Mouse (Mus musculus) cerebellum, adult 11 months (tissue): ENCODE data around the gene Ogdh.
"Not testable (repeated sequence)": the region's sequence is repeated elsewhere in the genome, so short reads cannot be mapped to it uniquely, and the experiment has no call there.

Experiments
- DNase-seq: peaks from one replicate; pipeline ENCODE4 v3.0.0; 2022

Gene Ogdh

DNA sequence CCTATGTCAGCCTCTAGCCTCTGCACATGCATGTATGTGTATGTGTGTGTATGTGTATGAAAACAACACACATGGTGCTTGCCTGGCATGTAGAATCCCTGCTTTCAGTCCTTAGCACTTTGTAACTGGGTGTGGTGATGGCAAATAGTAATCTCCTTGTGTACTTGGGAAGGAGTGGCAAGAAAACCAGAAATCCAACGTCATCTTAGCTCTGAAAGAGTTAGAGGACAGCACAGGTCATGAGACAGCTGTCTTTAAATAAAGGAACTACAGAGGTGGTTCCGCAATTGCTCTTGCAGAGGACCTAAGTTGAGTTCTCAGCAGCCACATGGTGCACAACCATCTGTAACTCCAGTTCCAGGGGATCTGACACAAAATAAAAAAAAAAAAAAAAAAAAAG is 8.0 kb downstream of the Ogdh start:
- DNase-seq = no peak

DNA sequence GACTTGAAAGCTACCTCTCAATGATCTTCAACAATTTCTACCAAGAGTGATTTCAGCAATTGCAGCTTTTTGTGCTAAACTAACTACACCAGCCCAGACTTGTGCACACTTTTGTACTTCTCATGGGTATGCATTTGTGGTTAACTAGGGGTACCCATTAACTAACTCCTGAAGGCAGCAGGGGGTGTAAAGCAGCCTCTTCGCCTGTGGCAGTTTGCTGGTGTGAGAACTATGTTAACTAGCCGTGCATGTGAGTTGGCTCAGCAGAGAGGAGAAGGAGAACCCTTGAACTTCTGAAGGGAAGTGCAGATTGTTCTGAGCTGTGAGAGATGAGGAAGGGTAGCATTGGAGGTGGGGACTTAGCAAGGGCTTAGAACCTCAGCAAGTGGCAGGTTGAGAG is 11.4 kb downstream of the Ogdh start:
- DNase-seq = no peak

DNA sequence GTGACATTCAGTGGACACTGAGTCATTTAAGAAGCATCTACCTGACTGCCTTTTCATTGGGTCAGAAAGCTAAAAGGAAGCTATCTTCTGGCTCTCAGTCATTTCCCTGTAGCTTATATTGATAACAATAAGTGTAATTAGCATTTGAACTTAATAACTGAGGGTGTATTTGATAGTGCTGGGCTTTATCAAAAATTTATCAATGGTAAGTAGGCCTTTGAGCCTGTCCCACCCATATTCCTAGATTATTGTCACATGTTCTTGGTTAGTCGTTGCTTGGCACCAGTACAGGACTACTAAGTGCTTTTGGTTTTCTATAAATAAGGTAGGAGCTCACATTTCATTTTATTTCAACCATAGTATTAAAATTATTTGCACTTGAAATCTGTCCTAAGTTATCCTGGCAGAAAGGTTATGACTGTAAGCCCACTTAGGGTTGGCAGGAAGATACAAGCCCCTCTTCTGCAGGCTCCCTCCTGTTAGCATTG is 14.6 kb downstream of the Ogdh start:
- no peak for DNase-seq

DNA sequence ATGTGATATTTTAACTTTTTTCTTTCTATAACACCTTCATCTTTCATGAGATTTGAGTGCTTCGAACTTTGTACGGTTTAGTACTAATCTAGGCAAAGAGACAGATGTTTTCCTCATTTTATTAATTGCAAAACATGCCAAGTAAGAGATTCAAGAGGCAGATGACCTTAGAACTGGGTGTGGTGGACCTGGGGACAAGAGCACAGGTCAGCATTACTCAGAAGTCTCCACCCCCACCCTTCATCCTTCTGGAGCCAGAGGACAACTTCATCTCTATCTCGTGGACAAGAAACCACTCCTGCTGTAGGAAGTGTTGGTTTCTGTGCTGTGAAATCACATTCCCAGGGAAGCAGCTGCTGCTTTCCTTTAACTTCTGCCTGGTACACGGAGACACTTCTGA is 16.7 kb downstream of the Ogdh start:
- no peak for DNase-seq

DNA sequence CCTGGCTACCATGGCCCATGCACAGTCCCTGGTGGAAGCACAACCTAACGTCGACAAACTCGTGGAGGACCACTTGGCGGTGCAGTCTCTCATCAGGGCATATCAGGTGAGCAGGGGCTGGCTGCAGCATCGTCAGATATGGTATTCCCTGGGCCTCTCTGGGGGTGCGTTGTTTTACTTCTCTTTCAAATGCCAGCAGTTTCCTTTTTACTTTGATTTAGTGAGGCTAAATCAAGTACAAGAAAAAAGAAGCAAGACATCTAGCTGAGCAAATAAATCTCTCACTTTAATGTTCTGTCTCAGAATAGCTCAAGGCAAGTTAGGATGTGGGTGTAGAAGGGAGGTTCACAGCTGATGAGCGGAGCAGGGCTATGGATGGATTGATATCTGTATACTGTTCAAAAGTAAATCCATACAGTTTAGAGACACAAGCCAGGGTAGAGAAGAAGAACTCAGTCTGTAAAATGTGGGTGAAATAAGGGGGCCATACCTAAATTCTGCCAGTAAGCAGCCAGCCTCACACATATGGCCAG is 22.5 kb downstream of the Ogdh start:
- no peak for DNase-seq

DNA sequence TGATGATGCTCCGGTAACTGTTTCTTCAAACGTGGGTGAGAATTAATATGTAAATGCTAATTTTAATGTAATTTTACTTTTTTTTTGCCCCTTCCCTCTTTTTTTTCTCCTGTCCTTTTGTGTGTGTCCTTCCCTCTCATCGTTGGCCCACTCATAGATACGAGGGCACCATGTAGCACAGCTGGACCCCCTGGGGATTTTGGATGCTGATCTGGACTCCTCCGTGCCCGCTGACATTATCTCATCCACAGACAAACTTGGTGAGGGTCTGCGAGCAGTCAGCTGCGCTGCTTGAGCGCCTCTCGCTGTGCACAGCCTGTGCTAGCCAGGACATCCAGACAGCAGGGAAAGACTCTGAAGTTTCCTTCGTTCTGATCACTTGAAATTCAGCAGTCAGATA is 25.4 kb downstream of the Ogdh start:
- DNase-seq = no peak

DNA sequence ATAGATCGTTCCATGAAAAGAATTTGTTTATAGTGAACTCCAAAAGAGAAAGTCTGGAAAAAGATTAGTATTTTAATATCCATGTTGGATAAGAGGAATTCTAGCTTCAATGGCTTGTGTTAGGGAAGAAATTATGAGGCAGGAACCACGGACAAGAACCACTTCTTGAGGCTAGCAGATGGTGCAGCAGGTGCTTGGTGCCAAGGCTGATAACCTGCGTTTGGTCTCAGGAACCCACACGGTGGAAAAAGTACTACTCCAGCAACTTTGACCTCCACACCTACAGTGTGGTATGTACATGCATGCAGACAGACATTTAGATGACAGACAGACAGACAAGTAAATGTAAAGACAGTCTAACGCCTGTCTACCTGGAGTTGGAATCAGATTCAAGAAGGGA is 27.1 kb downstream of the Ogdh start:
- peak; percentile 31 for DNase-seq

DNA sequence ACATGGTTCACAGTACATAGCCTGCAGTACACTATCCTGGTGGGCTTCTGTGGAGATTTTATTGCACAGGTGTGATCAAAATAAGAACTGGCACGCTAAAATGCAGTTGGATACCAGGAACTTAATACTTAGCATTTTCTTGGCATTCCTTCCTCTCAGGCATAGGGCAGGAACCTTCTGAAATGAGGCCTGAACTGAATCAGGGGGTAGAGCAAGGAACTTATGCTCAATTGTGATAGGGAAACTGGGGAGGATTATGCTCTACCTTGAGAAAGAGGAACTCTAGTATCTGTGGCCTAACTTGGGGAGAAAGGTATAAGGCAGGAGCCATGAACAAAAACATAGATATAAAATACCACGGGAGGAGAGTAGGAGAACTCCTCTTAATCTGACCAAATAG is 27.9 kb downstream of the Ogdh start:
- no peak for DNase-seq

DNA sequence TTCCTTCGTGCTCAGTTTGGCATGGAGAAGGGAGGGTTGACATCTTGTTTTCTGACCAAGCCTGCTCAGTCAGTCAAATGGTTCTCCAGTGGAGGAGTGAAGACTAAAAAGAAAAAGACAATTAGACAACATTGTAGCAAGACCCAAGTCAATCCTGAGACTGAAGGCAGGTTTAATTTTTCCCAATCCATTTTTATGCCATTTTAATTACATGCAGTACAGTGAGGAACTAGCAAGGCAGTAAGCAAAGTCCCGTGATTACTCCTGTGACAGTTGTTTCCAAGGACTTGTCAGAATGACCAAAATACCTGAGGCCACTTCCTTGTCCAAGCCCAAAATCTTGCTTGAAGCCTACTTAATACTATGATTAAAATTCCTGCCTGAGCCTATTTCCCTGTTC is 30.7 kb downstream of the Ogdh start:
- no peak for DNase-seq

DNA sequence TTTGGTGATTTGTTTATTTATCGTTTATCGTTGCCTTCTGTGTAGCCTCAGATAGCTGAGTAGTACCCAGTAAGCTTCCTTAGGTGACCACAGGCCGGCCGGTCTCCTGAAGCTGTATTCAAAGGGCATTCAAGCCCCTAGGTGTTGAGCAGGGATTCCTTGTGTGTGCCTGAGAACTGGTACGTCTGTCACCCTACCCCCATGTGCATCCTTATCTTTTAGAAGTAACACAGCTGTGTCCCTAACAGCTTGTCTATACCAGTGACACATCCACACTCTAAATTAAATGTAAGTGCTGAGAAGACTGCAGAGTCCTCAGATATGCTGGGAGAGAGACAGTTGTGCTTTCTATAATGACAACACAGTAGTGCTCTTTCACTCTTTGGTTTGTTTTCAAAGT is 31.9 kb downstream of the Ogdh start:
- no peak for DNase-seq

DNA sequence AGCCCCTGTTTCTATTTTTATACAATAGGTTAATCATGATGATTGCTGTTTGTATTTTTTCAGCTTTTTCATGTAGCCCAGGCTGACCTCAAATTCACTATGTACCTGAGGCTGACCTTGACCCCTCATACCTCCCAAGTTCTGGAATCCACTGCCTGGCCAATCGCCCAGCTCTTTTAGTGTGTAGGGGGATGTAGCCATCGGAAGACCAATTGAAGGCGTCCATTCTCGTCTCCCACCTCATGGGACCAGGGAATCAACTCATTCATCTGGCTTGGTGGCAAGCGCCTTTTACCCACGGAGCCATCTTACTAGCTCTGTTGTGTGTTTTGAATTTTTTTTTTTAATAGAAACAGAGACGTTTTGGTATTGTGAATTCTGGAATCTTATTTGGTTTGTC is 39.8 kb downstream of the Ogdh start:
- no peak for DNase-seq

DNA sequence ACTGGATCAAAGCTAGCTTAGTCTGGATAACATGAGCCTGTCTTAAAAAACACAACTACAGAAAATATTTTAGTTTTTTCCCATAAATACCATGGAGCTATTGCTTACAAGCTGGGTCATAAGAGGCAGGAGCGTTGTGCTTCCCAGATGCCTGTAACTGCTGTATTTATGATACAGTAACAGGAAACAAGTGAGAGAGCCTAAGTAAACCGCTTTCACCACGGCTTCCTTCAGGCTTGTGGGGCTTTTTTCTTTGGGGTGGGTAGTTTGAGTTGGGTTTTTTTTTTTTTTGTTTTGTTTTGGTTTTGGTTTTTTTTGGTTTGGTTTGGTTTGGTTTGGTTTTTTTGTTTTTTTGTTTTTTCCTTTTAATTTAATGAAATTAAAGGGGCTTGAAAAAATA is 41.2 kb downstream of the Ogdh start:
- DNase-seq = no peak

DNA sequence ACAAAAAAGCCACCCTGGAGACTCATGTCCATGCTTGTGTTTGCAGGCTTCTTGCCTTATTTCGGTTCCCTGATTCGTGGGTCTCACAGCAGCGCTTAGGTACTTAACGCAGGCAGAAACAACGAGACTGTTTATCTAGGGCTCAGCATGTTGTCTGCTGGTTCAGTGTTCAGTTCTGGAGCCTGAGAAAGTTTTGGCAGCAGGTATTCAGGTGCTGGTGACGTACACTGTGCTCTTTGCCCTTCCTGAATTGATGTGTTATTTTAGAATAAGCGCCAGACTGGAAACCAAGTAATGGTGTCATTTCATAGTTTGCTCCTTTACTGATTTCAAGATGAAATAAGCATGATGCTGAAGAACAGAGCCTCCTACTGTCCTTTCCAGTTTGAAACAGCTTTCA is 42.0 kb downstream of the Ogdh start:
- DNase-seq = no peak

DNA sequence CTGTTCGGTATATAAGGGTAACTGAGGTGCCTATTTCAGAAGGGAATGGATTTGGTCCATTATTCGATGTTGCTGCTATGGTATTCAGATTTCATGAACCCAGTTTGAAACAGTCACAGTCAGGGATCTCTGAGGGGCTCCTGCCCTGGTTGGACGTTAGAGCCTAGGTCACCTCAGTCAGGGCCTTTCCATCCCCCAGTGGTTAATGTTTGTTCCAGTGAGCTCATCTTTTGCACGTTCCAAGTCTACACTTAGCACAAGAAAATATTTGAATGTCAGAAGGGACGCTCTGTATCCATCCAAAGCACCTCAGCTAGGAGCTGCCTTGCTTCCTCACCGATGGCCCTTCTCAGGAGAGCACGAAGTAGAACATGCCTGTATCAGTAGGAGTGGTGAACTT is 43.9 kb downstream of the Ogdh start:
- DNase-seq = no peak

DNA sequence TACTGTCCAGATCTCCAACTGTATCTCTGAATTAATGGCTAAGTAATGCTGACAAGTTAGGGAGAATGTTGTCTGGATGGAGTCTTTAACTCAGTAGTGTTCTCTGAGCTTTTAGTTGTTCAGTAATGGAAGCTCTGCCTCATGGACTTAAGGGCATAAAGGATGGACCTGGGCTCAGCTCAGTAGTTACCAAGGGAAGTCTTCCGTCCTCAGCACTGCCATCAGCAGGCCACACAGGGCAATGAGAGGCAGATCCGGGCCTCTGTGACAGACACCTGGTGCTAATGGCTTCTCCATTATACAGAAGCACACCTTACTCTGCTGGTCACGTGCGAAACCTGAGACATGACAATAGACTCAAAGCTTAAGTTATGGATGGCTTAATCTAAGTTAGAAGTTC is 45.3 kb downstream of the Ogdh start:
- DNase-seq = no peak

DNA sequence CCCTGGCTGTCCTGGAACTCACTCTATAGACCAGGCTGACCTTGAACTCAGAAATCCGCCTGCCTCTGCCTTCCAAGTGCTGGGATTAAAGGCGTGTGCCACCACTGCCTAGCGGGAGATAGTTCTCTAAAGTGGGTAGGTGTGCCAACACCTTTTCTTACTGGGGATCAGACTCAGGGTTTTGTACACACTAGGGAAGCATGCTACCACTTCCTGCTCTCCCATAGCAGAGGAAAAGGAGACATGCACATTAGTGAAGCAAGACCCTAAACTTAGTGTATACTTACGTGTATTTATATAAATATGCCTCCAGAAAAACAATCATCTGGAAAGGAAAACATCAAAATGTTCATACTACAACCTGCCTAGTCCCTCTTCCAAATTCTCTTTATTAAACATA is 54.5 kb downstream of the Ogdh start:
- DNase-seq = no peak

DNA sequence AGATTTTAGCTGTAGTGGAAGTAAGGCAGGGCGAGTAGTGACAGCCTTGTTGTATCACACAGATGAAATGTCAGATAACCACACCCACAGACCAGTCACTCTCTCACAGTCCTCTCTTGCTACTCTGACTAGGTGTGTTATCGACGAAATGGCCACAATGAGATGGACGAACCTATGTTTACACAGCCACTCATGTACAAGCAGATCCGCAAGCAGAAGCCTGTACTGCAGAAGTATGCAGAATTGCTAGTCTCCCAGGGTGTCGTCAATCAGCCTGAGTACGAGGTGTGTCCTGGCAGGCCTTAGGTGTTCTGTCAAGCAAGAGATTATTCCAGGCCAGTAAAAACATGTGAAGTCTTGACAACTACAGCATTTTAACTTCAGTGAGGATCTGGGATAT is 55.5 kb downstream of the Ogdh start:
- DNase-seq = no peak

DNA sequence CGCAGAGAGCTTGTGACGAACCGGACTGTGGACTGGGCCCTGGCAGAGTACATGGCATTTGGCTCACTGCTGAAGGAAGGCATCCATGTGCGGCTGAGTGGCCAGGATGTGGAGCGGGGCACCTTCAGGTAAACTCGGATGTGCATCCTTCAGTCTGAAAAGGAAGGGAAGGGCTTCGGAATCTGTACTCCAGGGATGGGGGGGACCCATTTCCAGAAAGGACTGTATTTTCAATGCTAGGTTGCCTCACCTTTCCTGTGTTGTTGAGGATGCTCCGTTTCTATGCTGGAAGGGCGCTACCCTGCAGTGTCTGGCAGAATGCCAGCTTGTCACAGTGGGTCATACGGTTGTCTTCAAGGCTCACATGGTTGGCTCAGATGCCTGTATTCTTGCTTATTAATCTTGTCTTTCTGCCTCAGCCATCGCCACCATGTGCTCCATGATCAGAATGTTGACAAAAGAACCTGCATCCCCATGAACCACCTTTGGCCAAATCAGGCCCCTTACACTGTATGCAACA is 57.3 kb downstream of the Ogdh start:
- peak; percentile 47 for DNase-seq

DNA sequence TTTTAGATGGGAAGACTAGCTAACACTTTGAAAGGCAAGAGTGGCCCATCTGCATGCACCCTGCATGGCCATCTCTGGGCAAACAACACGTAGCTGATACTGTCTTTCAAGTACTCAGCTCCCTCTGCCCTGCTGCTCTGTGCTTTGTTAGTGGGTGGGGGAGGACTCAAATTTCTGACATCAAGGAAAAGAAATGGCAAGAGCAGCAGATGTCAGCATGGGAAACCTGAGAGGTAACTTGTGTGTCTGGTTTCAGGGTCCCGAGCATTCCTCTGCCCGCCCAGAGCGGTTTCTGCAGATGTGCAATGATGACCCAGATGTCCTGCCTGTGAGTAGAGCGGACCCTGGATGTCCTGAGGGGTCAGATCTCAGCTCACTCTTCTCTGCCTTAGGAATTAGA is 58.2 kb downstream of the Ogdh start:
- no peak for DNase-seq

DNA sequence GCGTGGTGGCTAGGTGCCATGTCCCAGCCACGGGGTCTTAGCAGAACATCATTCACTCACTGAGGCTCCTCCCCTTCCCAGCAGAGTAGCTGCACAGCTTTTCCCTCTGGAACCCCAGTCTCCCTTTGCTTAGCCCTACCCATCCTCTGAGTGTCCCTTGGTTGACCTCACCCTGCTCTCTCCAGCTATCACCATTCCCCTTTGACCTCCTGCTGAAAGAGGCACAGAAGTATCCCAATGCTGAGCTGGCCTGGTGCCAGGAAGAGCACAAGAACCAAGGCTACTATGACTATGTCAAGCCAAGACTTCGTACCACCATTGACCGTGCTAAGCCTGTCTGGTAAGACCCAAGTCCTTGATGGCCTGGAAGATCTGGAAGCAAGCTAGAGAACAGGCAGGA is 63.7 kb downstream of the Ogdh start:
- no peak for DNase-seq

DNA sequence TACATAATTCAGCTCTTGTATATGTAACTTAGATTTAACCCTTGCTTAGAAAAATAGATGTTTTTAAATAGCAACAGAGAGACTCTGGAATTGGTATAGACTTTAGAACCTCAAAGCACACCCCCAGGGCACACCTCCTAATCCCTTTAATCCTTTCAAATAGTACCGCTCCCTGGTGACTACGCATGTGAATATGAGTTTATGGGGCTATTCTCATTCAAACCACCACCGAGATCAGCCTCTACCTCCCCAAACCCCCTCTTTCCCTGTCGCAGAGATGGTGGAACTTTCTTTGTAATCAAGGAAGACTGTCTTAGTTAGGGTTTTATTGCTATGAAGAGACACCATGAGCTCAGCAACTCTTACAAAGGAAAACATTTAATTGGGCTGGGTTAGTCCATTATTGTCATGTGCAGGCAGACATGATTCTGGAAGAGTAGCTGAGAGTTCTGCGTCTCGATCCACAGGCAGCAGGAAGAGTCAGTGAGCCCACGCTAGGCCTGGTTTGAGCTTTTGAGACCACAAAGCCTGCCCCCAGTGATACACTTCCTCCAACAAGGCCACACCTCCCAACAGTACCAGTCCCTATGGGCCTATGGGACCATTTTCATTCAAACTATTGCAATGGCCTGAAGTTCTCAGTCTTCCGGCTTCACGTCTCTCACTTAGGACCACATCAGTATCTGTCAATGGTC is 73.3 kb downstream of the Ogdh start:
- DNase-seq = no peak

DNA sequence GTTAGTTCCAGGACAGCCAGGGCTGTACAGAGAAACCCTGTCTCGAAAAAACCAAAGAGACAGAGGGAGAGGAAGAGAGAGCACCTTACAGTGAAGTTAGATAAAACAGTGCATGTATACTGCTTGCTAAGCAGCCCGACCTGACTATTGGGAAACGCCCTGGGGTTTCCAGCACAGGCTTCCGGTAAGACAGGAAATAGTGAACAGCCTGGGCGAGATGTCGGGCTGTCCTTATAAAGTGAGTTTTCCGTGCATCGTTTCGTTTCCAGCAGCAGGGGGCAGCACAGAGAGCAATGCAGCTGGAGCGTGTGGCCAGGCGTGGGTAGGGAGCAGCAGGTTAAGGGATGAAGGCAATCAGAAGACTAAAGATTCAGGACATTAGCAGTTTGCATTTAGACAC is 74.5 kb downstream of the Ogdh start:
- DNase-seq = peak; percentile 69

DNA sequence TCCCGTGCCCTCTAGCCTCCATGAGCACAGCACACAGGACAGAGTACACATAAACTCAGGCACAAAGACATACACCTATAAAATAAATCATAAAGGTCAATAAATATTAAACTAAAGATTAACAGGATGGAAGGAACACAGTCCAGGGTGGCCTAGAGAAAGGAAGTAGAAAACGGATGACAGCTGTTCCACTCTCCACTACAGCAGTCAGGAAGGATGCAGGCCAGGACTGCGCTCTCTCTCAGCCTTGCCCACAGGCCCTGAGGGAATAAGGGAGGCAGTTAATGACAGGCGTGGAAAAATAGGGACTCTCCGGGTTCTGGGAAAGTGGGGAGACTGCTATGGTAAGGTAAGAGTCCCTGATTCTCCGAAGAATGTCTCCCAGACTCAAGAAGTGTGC is 75.0 kb downstream of the Ogdh start:
- no peak for DNase-seq

DNA sequence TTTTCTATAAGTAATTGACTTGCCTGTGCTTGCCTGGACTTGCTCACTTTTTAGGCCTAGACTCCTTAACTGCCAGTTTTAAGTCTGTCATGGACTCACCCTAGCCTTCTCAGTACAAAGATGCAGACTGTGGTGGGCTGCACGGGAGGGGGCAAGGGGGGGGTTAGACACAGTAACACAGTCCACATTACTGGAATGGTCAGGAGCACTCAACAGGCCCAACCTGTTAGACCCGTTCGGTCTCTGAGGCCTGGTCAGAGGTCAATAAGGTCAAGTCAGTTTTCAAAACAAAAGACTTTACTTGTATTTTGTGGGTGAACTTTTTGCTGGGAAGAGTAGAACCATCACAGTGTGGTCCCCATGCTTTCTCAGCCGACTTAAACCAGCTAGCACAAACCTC is 75.7 kb downstream of the Ogdh start:
- DNase-seq = no peak

DNA sequence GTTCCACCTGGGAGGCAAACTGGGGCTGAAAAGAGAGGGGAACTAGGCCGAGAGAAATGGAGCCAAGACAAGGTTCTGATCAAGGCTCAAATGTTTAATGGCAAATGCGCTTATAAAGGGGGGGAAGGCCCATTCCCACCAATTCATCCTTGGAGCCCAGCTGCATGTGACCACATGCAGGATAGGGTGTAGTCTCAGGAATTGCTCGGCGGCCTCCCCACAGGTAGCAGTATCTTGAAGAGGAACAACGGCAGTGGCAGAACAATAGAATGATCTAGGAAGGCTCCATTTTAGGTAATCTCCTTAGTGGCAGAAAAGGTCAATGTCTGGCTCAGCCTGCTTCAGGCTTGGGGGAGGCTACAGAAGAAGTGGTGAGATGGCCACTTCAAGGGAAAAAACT is 76.6 kb downstream of the Ogdh start:
- DNase-seq = not testable (repeated sequence)
